Mouse (Mus musculus) hindbrain, embryonic 12.5 days (tissue): Measurements from ENCODE around the gene Grxcr1. TPM values are rescaled to one million over a fixed set of nuclear protein-coding genes. Genes with fewer than 3 reads are reported as not detected.

Experiments used
- ATAC-seq: fragments of 200-750 bp; cut with Nextera tagmentation; 2 replicates; pipeline ENCODE4 v1.8.0; 2017; ENCODE audit warnings: moderate TSS enrichment; ENCODE audit not compliant: low FRiP score
- H3K27ac ChIP-seq: fragments of 300-500 bp; sonication (generic); 2 replicates; pipeline ENCODE4 v1.5.1; 2016; ENCODE audit warnings: mild to moderate bottlenecking
- H3K27me3 ChIP-seq: fragments of 300-500 bp; sonication (generic); 2 replicates; pipeline ENCODE4 v1.6.1; 2016; ENCODE audit warnings: mild to moderate bottlenecking
- H3K36me3 ChIP-seq: fragments of 300-500 bp; sonication (generic); 2 replicates; pipeline ENCODE4 v1.6.1; 2016; ENCODE audit warnings: mild to moderate bottlenecking
- H3K4me1 ChIP-seq: fragments of 300-500 bp; sonication (generic); 2 replicates; pipeline ENCODE4 v1.6.1; 2016
- H3K4me2 ChIP-seq: fragments of 300-500 bp; sonication (generic); replicated peaks from 2 replicates; pipeline ENCODE4 v1.6.1; 2016; ENCODE audit warnings: mild to moderate bottlenecking
- H3K4me3 ChIP-seq: fragments of 300-500 bp; sonication (generic); 2 replicates; pipeline ENCODE4 v1.5.1; 2016; ENCODE audit warnings: mild to moderate bottlenecking
- H3K9ac ChIP-seq: fragments of 300-500 bp; sonication (generic); 2 replicates; pipeline ENCODE4 v1.6.1; 2016; ENCODE audit warnings: mild to moderate bottlenecking, moderate library complexity
- H3K9me3 ChIP-seq: fragments of 300-500 bp; sonication (generic); replicated peaks from 2 replicates; pipeline ENCODE4 v1.6.1; 2016; ENCODE audit warnings: mild to moderate bottlenecking
- WGBS: fragments of 180-500 bp; shearing (Covaris S2); methylation state at CpG from one replicate; pipeline ENCODE4 v1.1.7; 2016; 5-methylcytosine and 5-hydroxymethylcytosine counted together
- polyA plus RNA-seq: library from polyadenylated mRNA; unstranded; fragments of >200 nt; fragmentation: Nextera tagmentation; extraction: Ambion mirVana; gene quantifications from 2 replicates; pipeline ENCODE4 v1.2.1, GENCODE M21; 2016

Grxcr1 gene
- polyA plus RNA-seq, 1 experiment from 2014 or later = 0.27 TPM

- Histone ChIP-seq H3K4me2 (no peak overlapping the region), H3K9ac (no peak overlapping the region), H3K4me1 (no peaks in the 10 kb centered on the region), H3K9me3 (no peaks in the 10 kb centered on the region), H3K27ac (no peak overlapping the region), H3K4me3 (no peak overlapping the region), H3K36me3 (no peaks in the 10 kb centered on the region), H3K27me3 (no peaks in the 10 kb centered on the region)
- WGBS = 68% methylated on average over 6 of the region's 6 CpGs
- ATAC-seq = no peak
Observed at GRCm38 (mm10) chr5:68112430-68113036, 80.9 kb downstream of the Grxcr1 start.

GRCm38 (mm10) chr5:68120880-68121279 is 89.2 kb downstream of the Grxcr1 start:
- Histone ChIP-seq H3K27ac (no peak overlapping the region), H3K36me3 (no peaks in the 10 kb centered on the region), H3K4me1 (no peaks in the 10 kb centered on the region), H3K9ac (no peak overlapping the region), H3K9me3 (no peaks in the 10 kb centered on the region), H3K27me3 (no peaks in the 10 kb centered on the region), H3K4me2 (no peak overlapping the region), H3K4me3 (no peak overlapping the region)
- no peak for ATAC-seq
- 49% methylated on average over 2 of the region's 2 CpGs for WGBS

- ATAC-seq = no peak
- H3K9me3 ChIP-seq = no peaks in the 10 kb centered on the region
- no peaks in the 10 kb centered on the region for H3K27me3 ChIP-seq
- H3K36me3 ChIP-seq = no peaks in the 10 kb centered on the region
- H3K4me3 ChIP-seq = no peak overlapping the region
- H3K4me2 ChIP-seq = no peak overlapping the region
- 73% methylated on average over 3 of the region's 3 CpGs for WGBS
- no peak overlapping the region for H3K27ac ChIP-seq
- no peak overlapping the region for H3K9ac ChIP-seq
- H3K4me1 ChIP-seq = no peaks in the 10 kb centered on the region
Observed at GRCm38 (mm10) chr5:68122883-68123282, 91.2 kb downstream of the Grxcr1 start.

- no peaks in the 10 kb centered on the region for H3K4me1 ChIP-seq
- no peaks in the 10 kb centered on the region for H3K27me3 ChIP-seq
- H3K9me3 ChIP-seq = no peaks in the 10 kb centered on the region
- H3K27ac ChIP-seq = no peak overlapping the region
- no peak overlapping the region for H3K9ac ChIP-seq
- no peak overlapping the region for H3K4me2 ChIP-seq
- H3K36me3 ChIP-seq = no peaks in the 10 kb centered on the region
- WGBS = 91% methylated on average over 1 of the region's 1 CpGs
- no peak for ATAC-seq
- no peak overlapping the region for H3K4me3 ChIP-seq
Observed at GRCm38 (mm10) chr5:68125478-68125877, 93.8 kb downstream of the Grxcr1 start.

- Histone ChIP-seq H3K27me3 (no peaks in the 10 kb centered on the region), H3K36me3 (no peaks in the 10 kb centered on the region), H3K27ac (no peak overlapping the region), H3K9ac (no peak overlapping the region), H3K9me3 (no peaks in the 10 kb centered on the region), H3K4me3 (no peak overlapping the region), H3K4me2 (no peak overlapping the region), H3K4me1 (no peaks in the 10 kb centered on the region)
- no peak for ATAC-seq
- WGBS = 15% methylated on average over 4 of the region's 4 CpGs
Observed at GRCm38 (mm10) chr5:68128421-68128820, 96.8 kb downstream of the Grxcr1 start.

- Histone ChIP-seq H3K4me1 (no peaks in the 10 kb centered on the region), H3K27ac (no peak overlapping the region), H3K27me3 (no peaks in the 10 kb centered on the region), H3K9ac (no peak overlapping the region), H3K4me2 (no peak overlapping the region), H3K36me3 (no peaks in the 10 kb centered on the region), H3K9me3 (no peaks in the 10 kb centered on the region), H3K4me3 (no peak overlapping the region)
- no peak for ATAC-seq
- WGBS = 83% methylated on average over 3 of the region's 3 CpGs
Observed at GRCm38 (mm10) chr5:68128821-68129608, 97.4 kb downstream of the Grxcr1 start.

GRCm38 (mm10) chr5:68146818-68147217 is 115.2 kb downstream of the Grxcr1 start:
- Histone ChIP-seq H3K4me1 (no peaks in the 10 kb centered on the region), H3K9me3 (no peaks in the 10 kb centered on the region; the same call in 1 of the 2 replicates), H3K27me3 (no peaks in the 10 kb centered on the region), H3K4me3 (no peak overlapping the region), H3K9ac (no peak overlapping the region), H3K4me2 (no peak overlapping the region), H3K27ac (no peak overlapping the region), H3K36me3 (no peaks in the 10 kb centered on the region)
- WGBS = 74% methylated on average over 1 of the region's 1 CpGs
- no peak for ATAC-seq

GRCm38 (mm10) chr5:68149946-68150345 is 118.3 kb downstream of the Grxcr1 start:
- Histone ChIP-seq H3K27ac (no peak overlapping the region), H3K27me3 (no peaks in the 10 kb centered on the region), H3K4me2 (no peak overlapping the region), H3K4me1 (no peaks in the 10 kb centered on the region), H3K9ac (no peak overlapping the region), H3K4me3 (no peak overlapping the region), H3K36me3 (no peaks in the 10 kb centered on the region), H3K9me3 (no peaks in the 10 kb centered on the region; the same call in 1 of the 2 replicates)
- no peak for ATAC-seq
- 79% methylated on average over 3 of the region's 3 CpGs for WGBS

GRCm38 (mm10) chr5:68150347-68151043 is 118.9 kb downstream of the Grxcr1 start:
- Histone ChIP-seq H3K27me3 (no peaks in the 10 kb centered on the region), H3K4me2 (no peak overlapping the region), H3K4me1 (no peaks in the 10 kb centered on the region), H3K4me3 (no peak overlapping the region), H3K9ac (no peak overlapping the region), H3K9me3 (no peaks in the 10 kb centered on the region; the same call in 1 of the 2 replicates), H3K27ac (no peak overlapping the region), H3K36me3 (no peaks in the 10 kb centered on the region)
- WGBS = 88% methylated on average over 4 of the region's 4 CpGs
- ATAC-seq = no peak

- H3K27me3 ChIP-seq = no peaks in the 10 kb centered on the region
- H3K4me2 ChIP-seq = no peak overlapping the region
- H3K9me3 ChIP-seq = no peaks in the 10 kb centered on the region
- H3K36me3 ChIP-seq = no peaks in the 10 kb centered on the region
- WGBS = 72% methylated on average over 2 of the region's 2 CpGs
- H3K9ac ChIP-seq = no peak overlapping the region
- no peak for ATAC-seq
- no peak overlapping the region for H3K27ac ChIP-seq
- no peak overlapping the region for H3K4me3 ChIP-seq
- no peaks in the 10 kb centered on the region for H3K4me1 ChIP-seq
Observed at GRCm38 (mm10) chr5:68162503-68162902, 130.9 kb downstream of the Grxcr1 start.

- WGBS = 93% methylated on average over 7 of the region's 7 CpGs
- H3K9ac ChIP-seq = no peak overlapping the region
- no peak overlapping the region for H3K27ac ChIP-seq
- ATAC-seq = no peak
- no peaks in the 10 kb centered on the region for H3K27me3 ChIP-seq
- H3K4me2 ChIP-seq = no peak overlapping the region
- H3K9me3 ChIP-seq = no peaks in the 10 kb centered on the region
- H3K36me3 ChIP-seq = no peaks in the 10 kb centered on the region
- H3K4me3 ChIP-seq = no peak overlapping the region
- H3K4me1 ChIP-seq = no peaks in the 10 kb centered on the region
Observed at GRCm38 (mm10) chr5:68165954-68166353, 134.3 kb downstream of the Grxcr1 start.
